ENCODE assay signal across 9 mouse cellular contexts in the genomic region with DNA sequence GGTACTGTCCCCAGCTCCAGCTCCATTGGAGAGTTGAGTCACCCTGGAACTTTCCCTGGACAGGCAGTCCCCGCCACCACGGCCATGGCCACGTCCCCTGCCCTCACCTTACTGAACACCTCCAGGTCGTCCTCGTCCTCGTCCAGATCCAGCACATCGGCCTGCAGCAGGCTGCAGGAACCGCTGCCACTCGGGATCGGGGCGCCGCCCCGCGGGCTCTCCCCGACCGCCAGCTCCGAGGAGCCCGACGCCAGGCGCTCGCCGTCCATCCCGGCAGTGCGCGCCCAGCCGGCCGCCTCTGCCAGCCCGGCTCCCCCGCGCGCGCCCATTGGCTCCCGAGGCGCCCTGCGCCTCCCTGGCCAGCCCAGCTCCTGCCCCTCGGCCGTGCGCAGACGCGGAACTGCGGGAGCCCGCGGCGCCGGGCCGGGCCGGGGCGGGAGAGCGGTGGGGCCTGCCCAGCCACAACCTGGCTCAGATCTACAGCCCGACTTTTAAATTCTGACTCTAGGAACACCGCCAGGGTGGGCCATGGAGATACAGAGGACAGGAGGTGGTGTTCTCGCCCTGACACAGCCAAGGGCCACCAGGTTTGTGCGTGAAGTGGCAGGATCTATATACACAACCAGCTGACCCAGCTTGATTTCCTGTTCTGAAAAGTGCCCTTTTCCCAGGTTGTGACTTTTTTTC. TPM values are rescaled to one million over a fixed set of nuclear protein-coding genes. Genes with fewer than 3 reads are reported as not detected.
DNase-seq lines count a peak whose midpoint lies in the region; ATAC-seq and TF ChIP-seq lines count a peak whose summit lies in the region.
"Had no signal": no experiment of that assay in that cellular context is flagged by ENCODE, and none has a peak within 500 bp of the region (broad histone marks: within the 10 kb centered on the region; RNA-seq: fewer than 3 reads in every experiment).

TSS of gene Snx7 (minus strand) at position 300 of the 687 bp plus-strand sequence.

- peak within 1 kb of the TSS; percentile 67 for H3K4me2 ChIP-seq in neural tube, embryonic 14.5 days (ENCODE audit: low read depth, low read length)

- peak within 1 kb of the TSS; percentile 73 to 84 for H3K4me3 ChIP-seq in ES-E14 (ENCODE audit: insufficient read depth in 1 of 2, low read depth in 1 of 2, low read length in 2 of 2, poor library complexity in 1 of 2, severe bottlenecking in 1 of 2)
- peak within 1 kb of the TSS; percentile 80 for H3K4me3 ChIP-seq in layer of hippocampus, adult 2 months
- H3K4me3 ChIP-seq in neural tube, embryonic 14.5 days (ENCODE audit: low read depth, low read length), result peak within 1 kb of the TSS; percentile 56

- DNase-seq in ES-E14 (ENCODE audit: low read depth, low spot score), result peak; percentile 31
- peak; percentile 47 to 70 for DNase-seq in cerebellum, adult 18-20 months
- DNase-seq in forelimb bud, embryonic 11.5 days (ENCODE audit: low read depth, low spot score), result peak; percentile 73
- DNase-seq in heart, postnatal 36 days, result peak; percentile 89 to 90
- DNase-seq in layer of hippocampus, adult 2 months (ENCODE audit: low spot score in 2 of 2), result peak; percentile 83 to 85
- peak; percentile 87 to 91 for DNase-seq in lung, adult 18-20 months
- DNase-seq in thymus, postnatal 14 days, result peak; percentile 5

- no peak within 1 kb of the TSS for H3K27ac ChIP-seq in ES-E14 (ENCODE audit: insufficient read depth, low read depth, low read length, poor library complexity, severe bottlenecking)
- H3K27ac ChIP-seq in layer of hippocampus, adult 2 months, result peak within 1 kb of the TSS; percentile 85
- peak within 1 kb of the TSS; percentile 48; the same call in 1 of the 2 replicates for H3K27ac ChIP-seq in neural tube, embryonic 14.5 days (ENCODE audit: low read depth, low read length)

- ATAC-seq in neural tube, embryonic 14.5 days (ENCODE audit: low read depth), result peak; percentile 100

- no peaks in the 10 kb centered on the region for H3K27me3 ChIP-seq in neural tube, embryonic 14.5 days (ENCODE audit: control insufficient read depth, insufficient read depth, low read length)

- intact Hi-C loops in heart, postnatal 36 days (cut with DNase I), result no loop called here

- TF ChIP-seq CTCF in layer of hippocampus, adult 2 months (conservative IDR thresholded peaks at IDR 0.05), result peak; percentile 46

- no peaks in the 10 kb centered on the region for H3K4me1 ChIP-seq in ES-E14 (ENCODE audit: control insufficient read depth in 2 of 2, insufficient read depth in 2 of 2, low read length in 2 of 2, poor library complexity in 1 of 2)
- H3K4me1 ChIP-seq in neural tube, embryonic 14.5 days (ENCODE audit: control insufficient read depth, insufficient read depth, low read length), result no peaks in the 10 kb centered on the region

- in situ Hi-C loops in ES-E14 (cut with MboI; ENCODE audit: low sequenced_read_pairs in 2 of 2, unreplicated experiment in 2 of 2), result no loop called here

- H3K9me3 ChIP-seq in ES-E14 (ENCODE audit: control insufficient read depth, insufficient read depth, low read depth, low read length), result no peaks in the 10 kb centered on the region
- no peaks in the 10 kb centered on the region for H3K9me3 ChIP-seq in neural tube, embryonic 14.5 days (ENCODE audit: control insufficient read depth, low read length)

- no peaks in the 10 kb centered on the region for H3K36me3 ChIP-seq in ES-E14 (ENCODE audit: control insufficient read depth, insufficient read depth, low read length, poor library complexity, severe bottlenecking)
- H3K36me3 ChIP-seq in neural tube, embryonic 14.5 days (ENCODE audit: control insufficient read depth, insufficient read depth, low read length), result no peaks in the 10 kb centered on the region

- peak within 1 kb of the TSS; percentile 67 for H3K9ac ChIP-seq in ES-E14 (ENCODE audit: insufficient read depth, low read depth, low read length, poor library complexity, severe bottlenecking)
- peak within 1 kb of the TSS; percentile 64 for H3K9ac ChIP-seq in neural tube, embryonic 14.5 days (replicated peaks; ENCODE audit: low read depth, low read length)

- WGBS in neural tube, embryonic 14.5 days, result 0% methylated on average over 48 of the region's 53 CpGs

TF ChIP-seq in ES-E14, 5 proteins besides CTCF, POLR2A, EP300 and RAD21:
- TF ChIP-seq HCFC1 (IDR thresholded peaks at IDR 0.05; ENCODE audit: borderline replicate concordance, insufficient read depth, low read length) (no peak), ZC3H11A (IDR thresholded peaks at IDR 0.05; ENCODE audit: borderline replicate concordance, low read depth, low read length) (no peak), MAFK (IDR thresholded peaks at IDR 0.05; ENCODE audit: insufficient read depth, low read depth, low read length) (no peak), CHD2 (IDR thresholded peaks at IDR 0.05; ENCODE audit: low read depth, low read length) (no peak), ZNF384 (IDR thresholded peaks at IDR 0.05; ENCODE audit: low read depth, low read length) (no peak)
TF ChIP-seq in ES-E14: peak in this region for 0.

RNA-seq across cellular contexts. Expression of gene Snx7, which starts in this region (rescaled TPM):
- 4.9 and 12.8 TPM in 2 replicates for total RNA-seq in ES-E14 (2012; rRNA removed)
- total RNA-seq in heart, postnatal 36 days (2021), result 1 to 10 TPM; 5.1 to 6.5 TPM
- total RNA-seq in layer of hippocampus, adult 2 months (2021), result 10 to 100 TPM; 16.5 to 16.7 TPM
- 6.7 and 16.0 TPM in 2 replicates for polyA plus RNA-seq in neural tube, embryonic 14.5 days (2014; fragmentation: Nextera tagmentation; extraction: Ambion mirVana)
- total RNA-seq: MEL had no signal

Comparison
In these comparisons a context has a peak if more than half of its experiments do, and no peak if none do; other contexts are left out.
1. DNase-seq: peak in every context shown above with its lines; median percentile 90 in heart, postnatal 36 days; 89 in lung, adult 18-20 months; 84 in layer of hippocampus, adult 2 months; 73 in forelimb bud, embryonic 11.5 days; 58 in cerebellum, adult 18-20 months; 31 in ES-E14; 5 in thymus, postnatal 14 days.